Mouse (Mus musculus) heart, postnatal 4 days (tissue): ENCODE measurements at regions not wholly inside any gene's neighbourhood (a gene's known extent, or its start where the extent isn't known, plus 50 kb on each side); places are given as distances from the start of the nearest gene placed in this dataset.
A peak's percentile ranks its signal among the peaks of the same experiment; 100 is the strongest.

Experiments
- DNase-seq: peaks from one replicate; pipeline ENCODE4 v3.0.0; 2021

GRCm38 (mm10) chr9:122064937-122065673, 52.0 kb upstream of the Snrk start:
- DNase-seq: peak; percentile 43

GRCm38 (mm10) chr9:122055820-122056550, 59.1 kb upstream of the Pomgnt2 start:
- no peak for DNase-seq

- no peak for DNase-seq
Observed at GRCm38 (mm10) chr9:122051716-122052115, 54.8 kb upstream of the Pomgnt2 start.

- no peak for DNase-seq
Observed at GRCm38 (mm10) chr9:122051096-122051495, 54.2 kb upstream of the Pomgnt2 start.

GRCm38 (mm10) chr9:122048999-122049398, 52.1 kb upstream of the Pomgnt2 start:
- no peak for DNase-seq

GRCm38 (mm10) chr9:122047962-122048625, 51.2 kb upstream of the Pomgnt2 start:
- DNase-seq: no peak
